ENCODE assay signal across 16 mouse cellular contexts in genomic region chr3:79194111-79194793, GRCm38 (mm10).
DNase-seq lines count a peak whose midpoint lies in the region; ATAC-seq lines count a peak whose summit lies in the region.
"Had no signal": no experiment of that assay in that cellular context is flagged by ENCODE, and none has a peak within 500 bp of the region (broad histone marks: within the 10 kb centered on the region; RNA-seq: fewer than 3 reads in every experiment).

No protein-coding gene starts in this region.

- H3K27me3 ChIP-seq in kidney, embryonic 16.5 days (ENCODE audit: insufficient read depth, low read length) = no peaks in the 10 kb centered on the region
- H3K27me3 ChIP-seq: CH12.LX; embryonic facial prominence, embryonic 13.5 days; heart, embryonic 13.5 days; midbrain, embryonic 12.5 days had no signal

- no peak overlapping the region for H3K4me2 ChIP-seq in kidney, embryonic 16.5 days (replicated peaks; ENCODE audit: low read depth, low read length)
- H3K4me2 ChIP-seq: embryonic facial prominence, embryonic 13.5 days; heart, embryonic 13.5 days; lung, embryonic 14.5 days; midbrain, embryonic 12.5 days had no signal

- no peak overlapping the region for H3K4me3 ChIP-seq in kidney, embryonic 16.5 days (ENCODE audit: low read length)
- H3K4me3 ChIP-seq: embryonic facial prominence, embryonic 13.5 days; heart, embryonic 13.5 days; midbrain, embryonic 12.5 days had no signal

- no peaks in the 10 kb centered on the region for H3K36me3 ChIP-seq in kidney, embryonic 16.5 days (ENCODE audit: insufficient read depth, low read length)
- H3K36me3 ChIP-seq: midbrain, embryonic 12.5 days had no signal

- intact Hi-C loops in heart, postnatal 14 days (cut with DNase I) = loop anchor here (10.0 kb wide), 1 partner anchor 49 kb away; no protein-coding TSS in a partner anchor

- ATAC-seq in kidney, embryonic 16.5 days (ENCODE audit: low FRiP score, low TSS enrichment) = no peak
- ATAC-seq: forebrain, embryonic 14.5 days; inflammation-experienced regulatory T-cells, adult 6 months had no signal

- H3K4me1 ChIP-seq in kidney, embryonic 16.5 days (ENCODE audit: insufficient read depth, low read length) = 0 out of 2 replicates have a peak, but pooled peaks cover 4% of the 10 kb centered on the region

- DNase-seq in heart, adult 18-20 months = peak; percentile 59 to 74
- no peak for DNase-seq in heart, postnatal 14 days
- DNase-seq in CD4-positive helper T cell, adult 2 months (ENCODE audit: low read depth, low spot score) = peak; percentile 39
- DNase-seq in fibroblast of lung, adult 2 months (ENCODE audit: low read depth) = peak; percentile 60
- DNase-seq in large intestine, adult 2 months (ENCODE audit: low read depth, low spot score) = peak; percentile 76
- no peak for DNase-seq in neural tube, embryonic 10.5 days (ENCODE audit: extremely low spot score, low spot score)
- no peak for DNase-seq in urinary bladder, postnatal 10 days (ENCODE audit: low spot score)
- DNase-seq: cerebellum, adult 9-10 months; lung, embryonic 14.5 days had no signal

- H3K9me3 ChIP-seq in kidney, embryonic 16.5 days (ENCODE audit: low read length) = no peaks in the 10 kb centered on the region
- H3K9me3 ChIP-seq: embryonic facial prominence, embryonic 13.5 days; heart, embryonic 13.5 days; midbrain, embryonic 12.5 days had no signal

- no peak overlapping the region for H3K9ac ChIP-seq in kidney, embryonic 16.5 days (replicated peaks; ENCODE audit: low read length)
- H3K9ac ChIP-seq: embryonic facial prominence, embryonic 13.5 days; heart, embryonic 13.5 days; lung, embryonic 14.5 days; midbrain, embryonic 12.5 days had no signal

- 29% methylated on average over 8 of the region's 8 CpGs for WGBS in large intestine, adult 2 months
- WGBS in kidney, embryonic 16.5 days = 76% methylated on average over 8 of the region's 8 CpGs

- H3K27ac ChIP-seq in kidney, embryonic 16.5 days (ENCODE audit: low read length) = no peak overlapping the region
- H3K27ac ChIP-seq: embryonic facial prominence, embryonic 13.5 days; heart, embryonic 13.5 days; midbrain, embryonic 12.5 days had no signal

Comparison
In these comparisons a context has a peak if more than half of its experiments do, and no peak if none do; other contexts are left out.
1. DNase-seq: peak in heart, adult 18-20 months (2 of 2), CD4-positive helper T cell, adult 2 months (single experiment), fibroblast of lung, adult 2 months (single experiment) and large intestine, adult 2 months (single experiment); none in heart, postnatal 14 days (0 of 2), neural tube, embryonic 10.5 days (single experiment) and urinary bladder, postnatal 10 days (single experiment).